Mouse (Mus musculus) left cerebral cortex, postnatal 4 days (tissue): Measurements from ENCODE around the gene Dmpk. TPM values are rescaled to one million over a fixed set of nuclear protein-coding genes. Genes with fewer than 3 reads are reported as not detected.

Experiments used
- DNase-seq: peaks from one replicate; pipeline ENCODE4 v3.0.0-alpha.2; 2022
- intact Hi-C: fragments of 180-260 bp; cut with DNase I; formaldehyde crosslinking; loops from one replicate; pipeline ENCODE4 v1.15.1; 2025
- total RNA-seq, 2 experiments: library from RNA; stranded (reverse); gene quantifications; 2 replicates each; pipeline ENCODE4 v1.2.3; 2021

Gene Dmpk
- total RNA-seq, 2 experiments from 2014 or later = 45.3 to 46.5 TPM

DNA sequence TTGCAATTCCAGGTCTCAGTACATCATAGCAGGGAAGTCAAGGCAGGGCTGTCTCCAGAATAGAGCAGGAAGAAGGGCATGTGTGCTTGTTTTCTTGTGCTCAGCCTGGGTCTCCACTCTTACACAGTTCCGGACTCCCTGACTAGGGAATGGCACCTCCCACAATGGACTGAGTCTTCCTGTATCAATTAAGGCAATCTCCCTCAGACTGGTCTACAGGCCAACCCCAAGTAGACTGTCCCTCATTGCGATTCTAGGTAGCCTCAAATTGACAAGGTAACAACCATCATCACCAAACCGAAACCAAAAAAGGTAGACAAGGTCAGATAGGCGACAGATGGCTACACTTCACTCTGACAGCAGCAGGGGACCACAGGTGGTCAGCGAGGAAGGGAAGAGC lies 8.4 kb upstream of the Dmpk start:
- DNase-seq = no peak
- intact Hi-C loops = no loop called here

DNA sequence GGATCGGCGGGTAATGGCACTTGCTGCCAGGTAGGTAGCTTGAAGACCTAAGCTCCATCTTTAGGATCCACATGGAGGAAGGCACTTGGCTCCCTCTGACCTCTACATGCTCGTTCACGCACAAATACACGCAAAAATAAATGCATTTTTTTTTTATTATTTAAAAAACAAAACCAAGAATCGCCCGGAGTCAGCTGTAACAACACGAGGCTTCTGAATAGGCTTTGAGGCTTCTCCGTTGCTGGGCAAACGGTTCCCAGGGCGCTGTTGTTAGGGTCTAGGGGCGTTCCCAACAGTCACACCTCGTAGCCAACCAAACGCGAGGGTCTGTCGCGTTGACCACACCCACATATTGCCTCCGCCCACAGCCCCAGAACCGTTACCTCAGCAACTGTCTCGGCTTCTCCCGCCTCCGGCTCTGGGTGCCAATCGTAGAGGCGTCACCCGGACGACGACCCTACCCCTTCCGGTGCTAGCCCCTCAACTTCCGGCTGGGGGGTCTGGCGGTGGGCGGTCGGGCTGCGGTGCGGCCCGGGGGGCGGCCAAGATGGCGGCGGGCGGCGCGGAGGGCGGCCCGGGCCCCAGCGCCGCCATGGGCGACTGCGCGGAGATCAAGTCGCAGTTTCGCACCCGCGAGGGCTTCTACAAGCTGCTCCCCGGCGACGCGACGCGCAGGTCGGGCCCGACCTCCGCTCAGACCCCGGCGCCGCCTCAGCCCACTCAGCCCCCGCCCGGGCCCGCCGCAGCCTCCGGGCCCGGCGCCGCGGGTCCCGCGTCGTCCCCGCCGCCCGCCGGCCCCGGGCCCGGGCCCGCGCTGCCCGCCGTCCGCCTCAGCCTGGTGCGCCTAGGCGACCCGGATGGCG lies 7.7 kb upstream of the Dmpk start, which contains the start of gene Dmwd:
Gene Dmwd (plus strand): TSS at position 505 of the 863 bp plus-strand sequence.
- intact Hi-C loops = no loop called here
- DNase-seq = peak; percentile 98

DNA sequence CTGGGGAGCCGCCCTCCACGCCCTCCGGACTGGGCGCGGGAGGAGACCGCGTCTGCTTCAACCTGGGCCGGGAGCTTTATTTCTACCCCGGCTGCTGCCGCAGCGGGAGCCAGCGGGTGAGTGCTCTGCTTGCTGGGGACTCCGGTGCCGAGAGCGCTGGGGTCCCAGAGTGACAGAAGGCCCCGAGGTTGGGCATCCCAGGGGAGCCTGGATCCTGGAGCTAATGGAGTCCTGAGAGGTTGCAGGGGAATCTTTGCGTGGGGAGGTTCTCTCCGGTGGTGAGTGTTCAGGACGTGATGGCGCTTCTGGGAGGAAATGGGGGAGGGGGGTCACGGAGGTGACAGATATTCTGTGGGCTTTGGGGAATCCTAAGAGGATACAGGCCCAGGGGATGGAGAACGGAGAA lies 7.1 kb upstream of the Dmpk start:
- peak; percentile 43 for DNase-seq
- intact Hi-C loops = no loop called here

DNA sequence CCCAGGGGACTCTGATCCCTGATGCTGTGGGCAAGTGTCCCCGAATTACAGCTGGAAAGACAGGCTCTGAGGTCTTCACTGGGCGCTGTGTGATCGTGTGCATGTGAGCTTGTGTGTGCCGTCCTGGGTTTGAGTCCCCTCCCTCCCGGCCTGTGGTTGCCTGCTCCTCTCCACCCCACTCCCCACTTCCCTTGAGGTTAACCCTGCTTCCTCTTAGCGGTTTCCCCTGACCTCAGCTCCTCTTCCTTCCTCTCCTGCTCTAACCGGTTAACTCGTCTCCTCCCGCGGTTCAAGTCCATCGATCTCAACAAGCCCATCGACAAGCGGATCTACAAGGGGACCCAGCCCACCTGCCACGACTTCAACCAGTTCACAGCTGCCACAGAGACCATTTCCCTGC lies 5.9 kb upstream of the Dmpk start:
- DNase-seq = no peak
- intact Hi-C loops = no loop called here

DNA sequence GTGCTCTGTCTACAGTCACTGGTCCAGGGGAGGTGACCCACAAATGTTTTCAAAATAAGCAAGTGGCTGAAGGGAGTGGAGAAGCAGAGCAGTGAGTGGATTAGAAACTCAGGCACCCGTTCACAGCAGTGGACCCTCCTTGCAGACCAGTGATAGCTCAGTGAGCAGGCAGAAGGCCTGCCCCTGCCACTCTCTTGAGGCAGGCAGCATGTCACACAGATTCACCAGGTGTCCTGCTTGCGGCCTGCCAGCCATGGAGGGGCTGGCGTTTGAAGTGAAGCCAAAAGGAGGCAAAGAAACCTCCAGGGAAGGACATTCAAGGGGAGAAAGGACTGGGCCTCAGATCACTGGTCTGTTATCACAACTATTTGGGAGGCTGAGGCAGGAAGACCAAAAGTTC lies 4.9 kb upstream of the Dmpk start:
- intact Hi-C loops = no loop called here

DNA sequence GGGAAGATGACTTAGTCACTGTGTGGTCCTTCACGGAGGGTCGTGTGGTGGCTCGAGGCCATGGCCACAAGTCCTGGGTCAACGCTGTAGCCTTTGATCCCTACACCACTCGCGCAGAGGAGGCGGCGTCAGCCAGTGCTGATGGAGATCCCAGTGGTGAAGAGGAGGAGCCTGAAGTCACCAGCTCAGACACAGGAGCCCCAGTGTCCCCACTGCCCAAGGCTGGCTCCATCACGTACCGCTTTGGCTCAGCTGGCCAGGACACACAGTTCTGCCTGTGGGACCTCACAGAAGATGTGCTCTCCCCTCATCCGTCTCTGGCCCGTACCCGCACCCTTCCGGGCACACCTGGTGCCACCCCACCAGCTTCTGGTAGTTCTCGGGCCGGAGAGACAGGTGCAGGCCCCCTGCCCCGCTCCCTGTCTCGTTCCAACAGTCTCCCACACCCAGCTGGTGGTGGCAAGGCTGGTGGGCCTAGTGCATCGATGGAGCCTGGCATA lies 3.1 kb upstream of the Dmpk start:
- DNase-seq = no peak

More for the DNA sequence above, 4.9 kb upstream of the Dmpk start:
- DNase-seq = no peak

DNA sequence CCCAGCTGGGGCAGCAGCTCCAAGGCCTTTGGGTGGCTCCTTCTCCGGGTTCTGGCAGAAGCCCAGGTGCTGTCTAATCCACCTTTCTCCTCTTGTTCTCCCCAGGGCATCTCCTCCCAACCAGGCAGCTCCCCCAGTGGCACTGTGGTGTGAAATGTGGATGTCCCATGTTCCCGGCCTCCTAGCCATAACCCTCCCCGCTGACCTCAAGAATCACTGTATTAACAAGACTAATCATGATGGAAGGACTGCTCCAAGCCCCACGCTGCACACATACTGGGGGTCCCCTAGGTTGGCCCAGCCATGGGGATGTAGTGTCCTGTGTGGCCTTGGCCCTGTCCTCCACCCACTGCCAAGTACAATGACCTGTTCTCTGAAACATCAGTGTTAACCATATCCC lies 1.5 kb upstream of the Dmpk start:
- intact Hi-C loops = no loop called here
- DNase-seq = no peak

More for the DNA sequence above, 3.1 kb upstream of the Dmpk start:
- intact Hi-C loops = no loop called here

DNA sequence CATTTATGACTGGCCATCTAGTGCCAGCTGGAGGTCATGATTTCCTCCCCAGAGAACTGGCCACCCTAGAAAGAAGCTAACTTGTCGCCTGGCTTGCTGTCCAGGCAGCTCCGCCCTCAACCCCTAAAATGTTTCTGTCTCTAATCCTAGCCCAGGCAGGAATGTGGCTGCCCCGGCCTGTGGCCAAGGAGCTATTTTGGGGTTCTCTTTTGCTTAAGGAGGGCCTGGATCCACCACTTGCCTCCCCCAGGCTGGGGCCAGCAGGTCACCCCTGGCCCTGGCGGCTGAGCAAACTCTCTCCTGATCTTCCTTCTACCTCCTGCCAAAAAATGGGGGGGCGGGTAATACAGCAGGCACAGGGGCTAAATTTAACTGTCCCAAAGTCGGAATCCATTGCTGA lies 553 bp upstream of the Dmpk start:
- intact Hi-C loops = no loop called here
- no peak for DNase-seq

DNA sequence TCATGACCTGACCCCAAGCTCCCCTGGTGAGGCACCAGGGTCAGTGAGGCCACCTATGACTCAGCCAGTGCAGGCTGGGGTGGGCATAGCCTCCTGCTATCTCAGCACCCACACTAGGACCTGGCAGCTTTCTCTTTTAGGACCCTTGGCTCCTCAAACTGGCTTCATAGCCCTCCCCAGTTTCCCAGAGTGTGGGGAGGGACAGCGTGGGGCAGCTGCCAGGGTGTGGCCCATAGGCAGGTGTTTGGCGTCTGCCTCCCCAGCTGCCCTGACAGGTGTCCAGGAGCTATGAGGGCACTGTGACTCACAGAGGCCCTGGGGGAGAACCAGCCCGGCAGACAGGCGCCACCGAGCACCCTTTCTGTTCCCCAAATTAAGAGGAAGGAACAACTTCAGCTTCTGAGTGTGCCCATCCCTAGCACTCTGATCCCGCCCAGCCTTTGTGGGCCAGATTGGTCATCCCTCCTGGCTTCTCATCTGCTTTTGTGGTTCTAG lies 675 bp downstream of the Dmpk start:
- DNase-seq = no peak
- intact Hi-C loops = no loop called here

DNA sequence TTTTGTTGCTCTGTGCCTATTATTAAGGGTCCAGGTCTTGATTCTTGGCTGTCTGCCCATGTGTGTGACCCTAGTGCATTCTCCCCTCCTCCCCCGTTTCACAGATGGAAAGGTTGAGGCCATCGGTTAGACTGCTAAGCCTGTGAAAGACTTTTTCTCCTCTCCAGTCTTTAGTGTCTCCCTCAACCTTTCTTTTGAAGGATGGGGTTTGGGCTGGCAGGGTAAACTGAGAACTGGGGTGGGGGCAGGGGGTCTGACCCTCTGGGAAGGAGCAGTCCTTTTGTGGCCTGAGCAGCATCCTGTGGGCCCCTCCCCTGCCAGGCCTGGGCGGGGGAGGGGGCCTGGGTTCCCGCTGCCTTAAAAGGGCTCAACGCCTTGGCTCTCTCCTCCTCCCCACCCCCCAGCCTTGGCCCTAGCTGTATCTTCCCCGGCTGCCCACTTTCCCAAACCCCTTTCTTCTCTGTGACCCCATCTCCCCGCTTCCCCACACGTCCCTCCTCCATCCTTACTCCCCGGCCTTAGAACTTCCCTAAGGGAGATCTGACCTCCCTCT lies 1.3 kb downstream of the Dmpk start:
- intact Hi-C loops = no loop called here
- no peak for DNase-seq

DNA sequence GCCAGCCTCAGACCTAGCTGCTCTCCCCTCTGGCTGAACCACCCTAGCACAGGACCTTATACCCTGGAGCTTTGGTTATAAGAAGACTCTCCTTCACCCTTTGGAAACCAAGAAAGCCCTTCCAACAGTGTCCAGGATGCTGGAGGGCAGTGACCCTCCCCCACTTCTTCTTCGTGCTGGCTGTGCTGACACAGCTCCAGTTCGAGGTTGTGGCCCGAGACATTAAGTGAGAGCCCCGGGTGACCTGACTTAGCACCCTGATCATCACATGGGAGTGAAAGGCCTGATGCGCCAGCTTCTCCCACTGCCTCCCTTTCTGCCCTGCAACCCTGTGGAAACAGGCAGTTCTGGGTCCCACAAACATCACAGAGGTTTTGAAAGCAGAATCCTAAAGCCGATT lies 1.8 kb downstream of the Dmpk start:
- intact Hi-C loops = no loop called here
- no peak for DNase-seq

DNA sequence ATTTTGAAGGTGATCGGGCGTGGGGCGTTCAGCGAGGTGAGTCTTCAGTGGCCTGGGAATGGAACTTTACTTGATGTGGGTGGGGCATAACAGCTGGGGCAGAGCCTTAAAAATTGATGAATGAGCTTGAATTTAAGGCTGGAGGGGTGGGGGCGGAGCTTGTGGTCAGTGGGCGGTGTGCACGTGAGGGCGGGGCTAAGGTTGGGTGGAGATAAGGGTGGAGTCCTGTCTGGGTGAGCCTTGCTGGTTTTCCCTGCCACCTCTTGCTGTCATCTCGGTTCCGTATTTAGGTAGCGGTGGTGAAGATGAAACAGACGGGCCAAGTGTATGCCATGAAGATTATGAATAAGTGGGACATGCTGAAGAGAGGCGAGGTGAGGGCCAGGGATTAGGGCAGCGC lies 2.4 kb downstream of the Dmpk start:
- intact Hi-C loops = no loop called here

DNA sequence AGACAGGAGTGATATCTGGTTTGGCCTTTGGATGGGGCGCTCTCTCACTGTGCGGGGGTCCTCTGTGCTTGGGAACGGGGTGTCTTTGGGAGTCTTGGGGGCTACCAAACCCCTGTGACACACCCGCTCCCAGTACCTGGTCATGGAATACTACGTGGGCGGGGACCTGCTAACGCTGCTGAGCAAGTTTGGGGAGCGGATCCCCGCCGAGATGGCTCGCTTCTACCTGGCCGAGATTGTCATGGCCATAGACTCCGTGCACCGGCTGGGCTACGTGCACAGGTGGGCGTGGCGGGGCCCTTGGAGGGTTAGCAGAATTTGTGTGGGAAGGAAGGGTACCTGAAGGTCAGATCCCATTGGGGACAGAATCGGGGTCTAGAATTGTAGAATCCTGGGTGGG lies 3.1 kb downstream of the Dmpk start:
- intact Hi-C loops = no loop called here
- DNase-seq = no peak

More for the DNA sequence above, 2.4 kb downstream of the Dmpk start:
- no peak for DNase-seq

DNA sequence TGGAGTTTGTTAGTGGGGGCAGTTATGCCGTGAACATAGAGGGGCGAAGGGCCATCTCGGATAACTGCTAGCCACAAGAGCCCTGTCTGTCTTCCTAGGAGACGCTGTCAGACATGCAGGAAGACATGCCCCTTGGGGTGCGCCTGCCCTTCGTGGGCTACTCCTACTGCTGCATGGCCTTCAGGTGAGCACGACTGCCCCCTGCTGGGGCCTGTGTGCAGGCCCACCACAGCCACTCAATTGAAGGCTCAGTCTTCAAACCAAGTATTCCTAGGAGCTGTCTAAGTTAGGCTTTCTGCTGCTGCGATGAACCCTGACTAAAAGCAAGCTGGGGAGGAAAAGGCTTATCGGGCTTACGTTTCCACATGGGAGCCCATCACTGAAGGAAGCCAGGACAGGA lies 5.2 kb downstream of the Dmpk start:
- intact Hi-C loops = no loop called here
- DNase-seq = peak; percentile 71

DNA sequence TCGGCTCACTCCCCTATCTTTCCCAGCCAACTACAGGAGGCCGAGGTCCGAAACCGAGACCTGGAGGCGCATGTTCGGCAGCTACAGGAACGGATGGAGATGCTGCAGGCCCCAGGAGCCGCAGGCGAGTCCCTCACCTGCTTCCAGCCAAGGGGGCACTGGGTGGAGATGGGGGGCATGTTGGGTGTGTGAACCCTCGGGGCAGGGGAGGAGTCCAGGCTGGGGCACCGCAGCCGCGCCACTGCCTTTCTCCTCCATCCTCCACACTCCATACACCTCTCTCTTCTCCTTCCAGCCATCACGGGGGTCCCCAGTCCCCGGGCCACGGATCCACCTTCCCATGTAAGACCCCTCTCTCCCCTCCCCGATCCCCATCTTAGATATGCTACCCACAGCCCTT lies 8.3 kb downstream of the Dmpk start:
- intact Hi-C loops = no loop called here
- DNase-seq = no peak

DNA sequence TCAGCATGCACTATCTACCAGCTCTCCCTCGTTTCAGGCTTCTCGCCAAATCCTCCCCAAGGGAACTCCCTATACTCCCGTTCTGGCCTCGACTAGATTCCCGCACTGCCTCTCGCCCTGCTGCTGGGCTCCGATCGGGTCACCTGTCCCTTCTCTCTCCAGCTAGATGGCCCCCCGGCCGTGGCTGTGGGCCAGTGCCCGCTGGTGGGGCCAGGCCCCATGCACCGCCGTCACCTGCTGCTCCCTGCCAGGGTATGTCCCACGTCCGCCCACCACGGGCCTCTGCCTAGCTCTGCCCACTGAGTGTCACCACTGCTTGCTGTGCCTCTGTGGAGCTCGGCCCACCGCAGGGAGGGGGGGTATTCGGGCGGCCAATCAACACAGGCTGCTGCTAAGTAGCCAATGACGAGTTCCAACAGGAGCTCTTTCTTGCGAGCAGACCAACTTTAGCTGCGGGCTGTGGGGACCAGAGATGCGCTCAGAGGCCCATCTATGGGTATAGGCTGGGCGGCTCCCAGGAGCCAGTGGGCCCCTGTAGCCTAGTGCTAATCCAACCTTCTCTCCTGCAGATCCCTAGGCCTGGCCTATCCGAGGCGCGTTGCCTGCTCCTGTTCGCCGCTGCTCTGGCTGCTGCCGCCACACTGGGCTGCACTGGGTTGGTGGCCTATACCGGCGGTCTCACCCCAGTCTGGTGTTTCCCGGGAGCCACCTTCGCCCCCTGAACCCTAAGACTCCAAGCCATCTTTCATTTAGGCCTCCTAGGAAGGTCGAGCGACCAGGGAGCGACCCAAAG lies 8.9 kb downstream of the Dmpk start:
- DNase-seq = peak; percentile 70
- intact Hi-C loops = no loop called here

DNA sequence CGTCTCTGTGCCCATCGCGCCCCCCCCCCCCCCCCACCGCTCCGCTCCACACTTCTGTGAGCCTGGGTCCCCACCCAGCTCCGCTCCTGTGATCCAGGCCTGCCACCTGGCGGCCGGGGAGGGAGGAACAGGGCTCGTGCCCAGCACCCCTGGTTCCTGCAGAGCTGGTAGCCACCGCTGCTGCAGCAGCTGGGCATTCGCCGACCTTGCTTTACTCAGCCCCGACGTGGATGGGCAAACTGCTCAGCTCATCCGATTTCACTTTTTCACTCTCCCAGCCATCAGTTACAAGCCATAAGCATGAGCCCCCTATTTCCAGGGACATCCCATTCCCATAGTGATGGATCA lies 9.5 kb downstream of the Dmpk start:
- intact Hi-C loops = no loop called here
- peak; percentile 84 for DNase-seq

DNA sequence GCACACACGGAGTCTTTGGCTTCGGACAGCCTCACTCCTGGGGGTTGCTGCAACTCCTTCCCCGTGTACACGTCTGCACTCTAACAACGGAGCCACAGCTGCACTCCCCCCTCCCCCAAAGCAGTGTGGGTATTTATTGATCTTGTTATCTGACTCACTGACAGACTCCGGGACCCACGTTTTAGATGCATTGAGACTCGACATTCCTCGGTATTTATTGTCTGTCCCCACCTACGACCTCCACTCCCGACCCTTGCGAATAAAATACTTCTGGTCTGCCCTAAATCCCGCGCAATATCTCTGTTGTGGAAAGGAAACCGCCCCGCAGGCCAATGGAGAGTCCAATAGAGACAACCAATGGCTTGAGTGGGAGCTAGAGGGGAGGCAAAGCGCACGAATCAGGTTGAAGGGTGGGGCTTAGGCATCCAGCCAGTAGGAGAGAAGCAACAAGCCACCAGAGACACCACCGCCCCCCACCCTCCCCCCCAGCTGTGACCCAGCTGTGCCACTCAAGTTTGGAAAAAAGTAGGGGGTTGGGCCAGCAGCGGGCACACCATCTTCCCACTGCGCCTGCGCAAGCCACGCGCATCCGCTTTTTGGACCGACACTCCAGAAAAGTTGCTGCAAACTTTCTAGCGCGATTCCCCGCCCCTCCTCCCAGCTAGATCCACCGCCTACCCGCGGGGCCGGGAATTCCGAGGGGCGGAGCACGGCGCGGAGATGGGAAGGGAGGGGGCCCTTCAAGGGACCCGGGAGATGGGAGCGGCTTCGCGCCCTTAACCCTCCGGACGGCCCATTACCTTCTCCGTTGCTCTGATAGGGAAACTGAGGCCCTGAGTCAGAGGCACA lies 10.1 kb downstream of the Dmpk start:
- intact Hi-C loops = no loop called here

DNA sequence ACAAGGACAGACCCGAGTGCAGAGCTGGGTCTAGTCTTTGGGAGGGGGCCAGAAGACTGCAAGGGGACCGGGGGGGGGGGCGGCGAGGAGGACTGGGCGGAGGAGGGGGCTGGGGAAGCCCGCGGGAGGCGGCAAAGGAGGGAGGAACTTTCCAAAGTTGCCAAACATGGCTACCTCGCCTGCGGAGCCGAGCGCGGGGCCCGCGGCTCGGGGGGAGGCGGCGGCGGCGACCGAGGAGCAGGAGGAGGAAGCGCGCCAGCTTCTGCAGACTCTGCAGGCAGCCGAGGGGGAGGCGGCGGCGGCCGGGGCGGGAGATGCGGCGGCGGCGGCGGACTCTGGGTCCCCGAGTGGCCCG lies 10.8 kb downstream of the Dmpk start, which contains the start of gene Six5:
Gene Six5 (plus strand): TSS at position 124 of the 355 bp plus-strand sequence.
- intact Hi-C loops = no loop called here
- peak; percentile 52 for DNase-seq

More for the DNA sequence above, 10.1 kb downstream of the Dmpk start:
- DNase-seq = peak; percentile 90
